Mouse (Mus musculus) neural tube, embryonic 14.5 days (tissue): ENCODE results near the gene Sox30. TPM values are rescaled to one million over a fixed set of nuclear protein-coding genes. Genes with fewer than 3 reads are reported as not detected.

Source experiments
- ATAC-seq: fragments of 200-750 bp; cut with Nextera tagmentation; 2 replicates; pipeline ENCODE4 v1.8.0; 2017; ENCODE audit warnings: low read depth, mild to moderate bottlenecking, moderate TSS enrichment, moderate library complexity
- H3K27ac ChIP-seq: fragments of 300-500 bp; sonication (generic); 2 replicates; pipeline ENCODE4 v1.5.1; 2014; ENCODE audit warnings: low read depth, mild to moderate bottlenecking, control low read depth, low read length, moderate library complexity, mixed read lengths
- H3K27me3 ChIP-seq: fragments of 300-500 bp; sonication (generic); 2 replicates; pipeline ENCODE4 v1.6.1; 2014; ENCODE audit warnings: low read length; ENCODE audit not compliant: control insufficient read depth, insufficient read depth
- H3K36me3 ChIP-seq: fragments of 300-500 bp; sonication (generic); 2 replicates; pipeline ENCODE4 v1.6.1; 2014; ENCODE audit warnings: low read length, mixed read lengths; ENCODE audit not compliant: control insufficient read depth, insufficient read depth
- H3K4me1 ChIP-seq: fragments of 300-500 bp; sonication (generic); 2 replicates; pipeline ENCODE4 v1.6.1; 2014; ENCODE audit warnings: low read length; ENCODE audit not compliant: control insufficient read depth, insufficient read depth
- H3K4me2 ChIP-seq: fragments of 300-500 bp; sonication (generic); 2 replicates; pipeline ENCODE4 v1.6.1; 2014; ENCODE audit warnings: mild to moderate bottlenecking, low read depth, low read length, control low read depth
- H3K4me3 ChIP-seq: fragments of 300-500 bp; sonication (generic); 2 replicates; pipeline ENCODE4 v1.5.1; 2014; ENCODE audit warnings: low read depth, low read length, control low read depth, mixed read lengths
- H3K9ac ChIP-seq: fragments of 300-500 bp; sonication (generic); replicated peaks from 2 replicates; pipeline ENCODE4 v1.6.1; 2014; ENCODE audit warnings: low read depth, mild to moderate bottlenecking, control low read depth, low read length, mixed read lengths
- H3K9me3 ChIP-seq: fragments of 300-500 bp; sonication (generic); 2 replicates; pipeline ENCODE4 v1.6.1; 2016; ENCODE audit warnings: low read length; ENCODE audit not compliant: control insufficient read depth
- WGBS: fragments of 180-500 bp; shearing (Covaris S2); extraction: QIAGEN DNeasy Blood & Tissue Kit; methylation state at CpG from one replicate; pipeline ENCODE4 v1.1.7; 2014; 5-methylcytosine and 5-hydroxymethylcytosine counted together
- polyA plus RNA-seq: library from polyadenylated mRNA; unstranded; fragments of >200 nt; fragmentation: Nextera tagmentation; extraction: Ambion mirVana; gene quantifications from 2 replicates; pipeline ENCODE4 v1.2.1, GENCODE M21; 2014

Sox30 gene
- polyA plus RNA-seq, 1 experiment from 2014 or later = 0.11 TPM

DNA sequence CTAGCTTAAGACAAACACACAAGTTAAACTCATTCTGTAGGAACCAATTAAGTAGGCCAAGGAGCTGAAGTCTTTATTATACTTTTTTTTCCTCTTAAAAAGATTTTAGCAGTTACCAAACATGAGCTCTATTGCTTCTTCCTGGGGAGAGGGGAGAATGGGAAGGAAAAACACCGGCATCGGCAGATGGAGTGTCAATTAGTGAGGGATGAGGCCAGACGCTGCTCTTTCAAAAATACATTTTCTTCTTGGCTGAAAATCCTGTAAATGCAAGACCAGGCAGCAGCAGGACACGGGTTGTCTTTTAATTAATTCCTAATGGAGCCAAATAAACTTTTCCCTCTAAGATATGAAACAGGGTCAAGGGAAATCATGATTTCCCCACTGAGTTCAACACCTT lies 33.3 kb upstream of the Sox30 start:
- H3K4me1 ChIP-seq = peaks cover 9% of the 10 kb centered on the region; the same call in 1 of the 2 replicates
- WGBS = 91% methylated on average over 4 of the region's 4 CpGs
- no peaks in the 10 kb centered on the region for H3K27me3 ChIP-seq
- no peak overlapping the region for H3K27ac ChIP-seq
- ATAC-seq = no peak
- H3K9me3 ChIP-seq = no peaks in the 10 kb centered on the region
- H3K4me3 ChIP-seq = no peak overlapping the region
- no peak overlapping the region for H3K4me2 ChIP-seq
- no peak overlapping the region for H3K9ac ChIP-seq
- peaks cover 10% of the 10 kb centered on the region; the same call in 1 of the 2 replicates for H3K36me3 ChIP-seq

- Histone ChIP-seq H3K27ac (no peak overlapping the region), H3K9me3 (no peaks in the 10 kb centered on the region), H3K4me2 (no peak overlapping the region), H3K36me3 (peaks cover 15% of the 10 kb centered on the region; the same call in 1 of the 2 replicates), H3K4me3 (no peak overlapping the region), H3K9ac (no peak overlapping the region), H3K4me1 (peaks cover 9% of the 10 kb centered on the region; the same call in 1 of the 2 replicates), H3K27me3 (no peaks in the 10 kb centered on the region)
- WGBS = 85% methylated on average over 2 of the region's 2 CpGs
- ATAC-seq = no peak
Measured at GRCm38 (mm10) chr11:45947491-45947890, 32.6 kb upstream of the Sox30 start.

- Histone ChIP-seq H3K4me2 (peak within 1 kb of the TSS; percentile 50), H3K27ac (peak within 1 kb of the TSS; percentile 39; the same call in 1 of the 2 replicates), H3K36me3 (peaks cover 15% of the 10 kb centered on the region; the same call in 1 of the 2 replicates), H3K9ac (peak within 1 kb of the TSS; percentile 48; the same call in 1 of the 2 replicates), H3K4me3 (peak within 1 kb of the TSS; percentile 70), H3K9me3 (no peaks in the 10 kb centered on the region), H3K27me3 (no peaks in the 10 kb centered on the region), H3K4me1 (no peaks in the 10 kb centered on the region)
- WGBS = under 1% methylated on average over 32 of the region's 32 CpGs
- peak; percentile 99 for ATAC-seq
Measured at GRCm38 (mm10) chr11:45955127-45955627, 24.9 kb upstream of the Sox30 start, which contains the start of gene Thg1l. TSS of gene Thg1l (minus strand) at chr11:45955494.

DNA sequence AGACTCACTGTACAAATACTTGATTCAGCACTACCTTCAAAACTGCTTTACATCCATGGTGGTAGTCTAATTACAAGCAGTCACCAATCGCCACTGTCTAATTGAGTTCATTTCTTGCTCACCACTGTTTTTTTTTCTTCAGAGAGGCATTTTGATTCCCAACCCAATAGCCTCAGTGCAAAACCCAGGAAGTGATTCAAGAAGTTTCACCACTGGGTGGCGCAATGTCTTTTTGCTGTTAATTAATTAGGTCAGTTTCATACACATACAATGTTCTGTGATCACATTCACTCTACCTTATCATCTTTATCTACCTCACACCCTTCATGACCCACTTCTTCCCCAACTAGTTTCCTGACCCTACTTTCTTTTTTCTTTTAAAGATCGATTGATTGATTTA lies 20.5 kb upstream of the Sox30 start:
- Histone ChIP-seq H3K4me3 (no peak overlapping the region), H3K9ac (no peak overlapping the region), H3K27me3 (no peaks in the 10 kb centered on the region), H3K27ac (no peak overlapping the region), H3K4me2 (no peak overlapping the region), H3K36me3 (no peaks in the 10 kb centered on the region), H3K4me1 (no peaks in the 10 kb centered on the region), H3K9me3 (no peaks in the 10 kb centered on the region)
- 79% methylated on average over 3 of the region's 3 CpGs for WGBS
- ATAC-seq = no peak

DNA sequence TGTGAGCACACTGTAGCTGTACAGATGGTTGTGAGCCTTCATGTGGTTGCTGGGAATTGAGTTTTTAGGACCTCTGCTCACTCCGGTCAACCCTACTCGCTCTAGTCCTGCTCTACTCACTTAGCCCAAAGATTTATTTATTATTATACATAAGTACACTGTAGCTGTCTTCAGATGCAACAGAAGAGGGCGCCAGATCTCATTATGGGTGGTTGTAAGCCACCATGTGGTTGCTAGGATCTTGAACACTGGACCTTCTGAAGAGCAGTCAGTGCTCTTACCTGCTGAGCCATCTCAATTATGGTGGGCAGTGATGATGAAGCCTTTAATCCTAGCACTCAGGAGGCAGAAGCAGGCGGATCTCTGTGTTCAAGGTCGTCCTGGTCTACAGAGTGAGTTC lies 20.1 kb upstream of the Sox30 start:
- 81% methylated on average over 5 of the region's 5 CpGs for WGBS
- Histone ChIP-seq H3K4me2 (no peak overlapping the region), H3K9ac (no peak overlapping the region), H3K4me1 (no peaks in the 10 kb centered on the region), H3K27ac (no peak overlapping the region), H3K4me3 (no peak overlapping the region), H3K9me3 (no peaks in the 10 kb centered on the region), H3K36me3 (no peaks in the 10 kb centered on the region), H3K27me3 (no peaks in the 10 kb centered on the region)
- no peak for ATAC-seq

- Histone ChIP-seq H3K27ac (no peak overlapping the region), H3K36me3 (no peaks in the 10 kb centered on the region), H3K27me3 (no peaks in the 10 kb centered on the region), H3K9ac (no peak overlapping the region), H3K9me3 (no peaks in the 10 kb centered on the region), H3K4me2 (no peak overlapping the region), H3K4me1 (no peaks in the 10 kb centered on the region), H3K4me3 (no peak overlapping the region)
- no peak for ATAC-seq
- 86% methylated on average over 4 of the region's 4 CpGs for WGBS
Measured at GRCm38 (mm10) chr11:45966896-45967295, 13.2 kb upstream of the Sox30 start.

- no peak overlapping the region for H3K9ac ChIP-seq
- no peaks in the 10 kb centered on the region for H3K36me3 ChIP-seq
- H3K4me1 ChIP-seq = no peaks in the 10 kb centered on the region
- no peak for ATAC-seq
- WGBS = 93% methylated on average over 3 of the region's 3 CpGs
- no peaks in the 10 kb centered on the region for H3K27me3 ChIP-seq
- H3K27ac ChIP-seq = no peak overlapping the region
- no peaks in the 10 kb centered on the region for H3K9me3 ChIP-seq
- no peak overlapping the region for H3K4me2 ChIP-seq
- no peak overlapping the region for H3K4me3 ChIP-seq
Measured at GRCm38 (mm10) chr11:45968466-45968865, 11.6 kb upstream of the Sox30 start.

GRCm38 (mm10) chr11:45973635-45974034 lies 6.5 kb upstream of the Sox30 start:
- no peak overlapping the region for H3K27ac ChIP-seq
- no peaks in the 10 kb centered on the region for H3K4me1 ChIP-seq
- no peak for ATAC-seq
- no peaks in the 10 kb centered on the region for H3K9me3 ChIP-seq
- no peaks in the 10 kb centered on the region for H3K36me3 ChIP-seq
- WGBS = 91% methylated on average over 5 of the region's 5 CpGs
- H3K4me2 ChIP-seq = no peak overlapping the region
- H3K9ac ChIP-seq = no peak overlapping the region
- no peaks in the 10 kb centered on the region for H3K27me3 ChIP-seq
- H3K4me3 ChIP-seq = no peak overlapping the region

GRCm38 (mm10) chr11:45974466-45974865 lies 5.6 kb upstream of the Sox30 start:
- Histone ChIP-seq H3K4me1 (no peaks in the 10 kb centered on the region), H3K9me3 (no peaks in the 10 kb centered on the region), H3K27me3 (no peaks in the 10 kb centered on the region), H3K9ac (no peak overlapping the region), H3K4me2 (no peak overlapping the region), H3K27ac (no peak overlapping the region), H3K4me3 (no peak overlapping the region), H3K36me3 (no peaks in the 10 kb centered on the region)
- ATAC-seq = no peak
- WGBS = 91% methylated on average over 8 of the region's 8 CpGs
